Mouse (Mus musculus): ENCODE data around the gene Gm28729. TPM values are rescaled to one million over a fixed set of nuclear protein-coding genes. Genes with fewer than 3 reads are reported as not detected.
A peak's percentile ranks its signal among the peaks of the same experiment; 100 is the strongest.
"Not testable (repeated sequence)": the region's sequence is repeated elsewhere in the genome, so short reads cannot be mapped to it uniquely, and the experiment has no call there.

Gm28729 gene
- polyA plus RNA-seq, 1 experiment from 2014 or later, result not detected

DNA sequence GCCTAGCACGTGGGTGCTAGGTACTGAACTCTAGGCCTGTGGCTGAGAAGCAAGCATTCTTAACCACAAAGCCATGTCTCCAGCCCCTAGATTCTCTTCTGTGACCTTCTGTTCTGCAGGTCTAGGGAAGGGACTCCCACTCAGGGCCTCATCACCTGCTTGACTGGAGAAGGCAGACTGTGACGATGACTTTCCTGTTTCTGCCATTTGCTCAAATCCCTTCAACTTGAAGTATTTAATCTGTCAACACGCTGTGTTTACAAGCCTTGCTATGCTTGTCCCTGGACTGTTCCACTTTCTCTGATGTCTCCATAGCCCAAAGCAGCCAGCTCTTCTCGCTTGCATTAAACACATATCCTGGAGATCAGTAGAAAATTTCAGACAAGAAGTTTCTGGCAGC, 7.5 kb upstream of the Gm28729 start:
- WGBS, result 91% methylated on average over 4 of the region's 4 CpGs
- H3K27me3 ChIP-seq (ENCODE audit: control insufficient read depth, insufficient read depth, low read length), result no peaks in the 10 kb centered on the region
- H3K4me1 ChIP-seq (ENCODE audit: control insufficient read depth, insufficient read depth, low read length), result peaks cover 13% of the 10 kb centered on the region; the same call in 1 of the 2 replicates
- no peaks in the 10 kb centered on the region for H3K36me3 ChIP-seq (ENCODE audit: control insufficient read depth, insufficient read depth, low read length)
- H3K27ac ChIP-seq (ENCODE audit: low read depth, low read length), result no peak overlapping the region
- no peak overlapping the region for H3K4me3 ChIP-seq (ENCODE audit: low read depth, low read length)
- H3K9me3 ChIP-seq (ENCODE audit: control insufficient read depth, low read length), result no peaks in the 10 kb centered on the region
- ATAC-seq (ENCODE audit: low read depth), result no peak
- no peak overlapping the region for H3K4me2 ChIP-seq (ENCODE audit: low read depth, low read length)
- H3K9ac ChIP-seq (replicated peaks; ENCODE audit: low read depth, low read length), result no peak overlapping the region

GRCm38 (mm10) chr9:96530674-96531081, 5.6 kb upstream of the Gm28729 start:
- H3K9me3 ChIP-seq (ENCODE audit: control insufficient read depth, low read length), result no peaks in the 10 kb centered on the region
- no peak overlapping the region; the same call in 1 of the 2 replicates for H3K4me3 ChIP-seq (ENCODE audit: low read depth, low read length)
- 9% methylated on average over 11 of the region's 11 CpGs for WGBS
- no peak overlapping the region for H3K9ac ChIP-seq (replicated peaks; ENCODE audit: low read depth, low read length)
- H3K27ac ChIP-seq (ENCODE audit: low read depth, low read length), result 0 out of 2 replicates have a peak overlapping the region, but pooled peaks have one; percentile 3
- H3K4me1 ChIP-seq (ENCODE audit: control insufficient read depth, insufficient read depth, low read length), result peaks cover 8% of the 10 kb centered on the region; the same call in 1 of the 2 replicates
- ATAC-seq (ENCODE audit: low read depth), result peak; percentile 76
- H3K27me3 ChIP-seq (ENCODE audit: control insufficient read depth, insufficient read depth, low read length), result no peaks in the 10 kb centered on the region
- H3K4me2 ChIP-seq (ENCODE audit: low read depth, low read length), result peak overlapping the region; percentile 41
- no peaks in the 10 kb centered on the region for H3K36me3 ChIP-seq (ENCODE audit: control insufficient read depth, insufficient read depth, low read length)

GRCm38 (mm10) chr9:96529961-96530673, 5.1 kb upstream of the Gm28729 start:
- WGBS, result 40% methylated on average over 10 of the region's 10 CpGs
- no peak overlapping the region; the same call in 1 of the 2 replicates for H3K4me3 ChIP-seq (ENCODE audit: low read depth, low read length)
- H3K4me2 ChIP-seq (ENCODE audit: low read depth, low read length), result peak overlapping the region; percentile 41

DNA sequence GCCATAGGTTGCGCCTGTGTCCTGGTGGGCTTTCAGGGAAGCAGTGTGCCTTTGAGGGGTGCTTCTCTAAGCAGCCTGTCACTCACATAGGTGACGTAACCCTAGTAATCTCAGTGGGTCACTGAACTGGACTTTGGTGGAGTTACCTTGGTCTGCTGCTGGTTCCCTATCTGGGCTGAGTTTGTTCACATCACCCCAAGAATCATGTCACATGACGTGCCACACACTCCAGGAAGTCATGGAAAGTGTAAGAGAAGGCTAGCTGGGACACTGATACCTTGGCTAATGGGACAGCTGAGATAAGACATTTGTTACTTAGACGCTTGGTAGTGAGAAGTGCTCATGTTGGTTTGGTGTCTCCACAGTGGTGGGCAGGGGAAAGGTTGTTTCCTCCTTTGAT, 947 bp upstream of the Gm28729 start:
- WGBS, result 88% methylated on average over 4 of the region's 4 CpGs
- Histone ChIP-seq H3K36me3 (ENCODE audit: control insufficient read depth, insufficient read depth, low read length) (no peaks in the 10 kb centered on the region), H3K27ac (ENCODE audit: low read depth, low read length) (no peak overlapping the region), H3K4me2 (ENCODE audit: low read depth, low read length) (no peak overlapping the region), H3K4me1 (ENCODE audit: control insufficient read depth, insufficient read depth, low read length) (peaks cover 8% of the 10 kb centered on the region; the same call in 1 of the 2 replicates), H3K9ac (replicated peaks; ENCODE audit: low read depth, low read length) (no peak overlapping the region), H3K4me3 (ENCODE audit: low read depth, low read length) (no peak overlapping the region), H3K27me3 (ENCODE audit: control insufficient read depth, insufficient read depth, low read length) (no peaks in the 10 kb centered on the region), H3K9me3 (ENCODE audit: control insufficient read depth, low read length) (no peaks in the 10 kb centered on the region)
- no peak for ATAC-seq (ENCODE audit: low read depth)

More at GRCm38 (mm10) chr9:96529961-96530673, 5.1 kb upstream of the Gm28729 start:
- 0 out of 2 replicates have a peak overlapping the region, but pooled peaks have one; percentile 3 for H3K27ac ChIP-seq (ENCODE audit: low read depth, low read length)
- H3K9me3 ChIP-seq (ENCODE audit: control insufficient read depth, low read length), result no peaks in the 10 kb centered on the region
- no peaks in the 10 kb centered on the region for H3K36me3 ChIP-seq (ENCODE audit: control insufficient read depth, insufficient read depth, low read length)
- no peak for ATAC-seq (ENCODE audit: low read depth)
- H3K27me3 ChIP-seq (ENCODE audit: control insufficient read depth, insufficient read depth, low read length), result no peaks in the 10 kb centered on the region
- no peak overlapping the region for H3K9ac ChIP-seq (replicated peaks; ENCODE audit: low read depth, low read length)
- peaks cover 8% of the 10 kb centered on the region; the same call in 1 of the 2 replicates for H3K4me1 ChIP-seq (ENCODE audit: control insufficient read depth, insufficient read depth, low read length)

DNA sequence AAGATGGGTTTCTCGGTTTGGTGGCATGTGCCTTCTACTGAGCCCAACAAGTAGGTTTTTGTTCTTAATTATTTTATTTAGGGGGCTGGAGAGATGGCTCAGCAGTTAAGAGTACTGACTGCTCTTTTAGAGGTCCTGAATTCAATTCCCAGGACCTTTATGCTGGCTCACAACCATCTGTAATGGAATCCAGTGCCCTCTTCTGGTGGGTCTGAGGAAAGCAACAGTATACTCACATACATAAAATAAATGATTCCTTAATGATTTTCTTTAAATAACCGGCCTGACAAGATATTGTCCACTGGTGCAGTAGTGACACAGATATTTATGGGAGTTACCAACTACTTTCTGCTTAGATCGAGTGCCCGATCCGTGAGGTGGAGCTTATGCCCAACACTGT, 1.9 kb downstream of the Gm28729 start:
- H3K4me2 ChIP-seq (ENCODE audit: low read depth, low read length), result no peak overlapping the region
- no peaks in the 10 kb centered on the region for H3K4me1 ChIP-seq (ENCODE audit: control insufficient read depth, insufficient read depth, low read length)
- WGBS, result 93% methylated on average over 5 of the region's 5 CpGs
- H3K4me3 ChIP-seq (ENCODE audit: low read depth, low read length), result no peak overlapping the region
- H3K9ac ChIP-seq (replicated peaks; ENCODE audit: low read depth, low read length), result no peak overlapping the region
- ATAC-seq (ENCODE audit: low read depth), result no peak
- H3K27me3 ChIP-seq (ENCODE audit: control insufficient read depth, insufficient read depth, low read length), result no peaks in the 10 kb centered on the region
- no peaks in the 10 kb centered on the region for H3K36me3 ChIP-seq (ENCODE audit: control insufficient read depth, insufficient read depth, low read length)
- no peaks in the 10 kb centered on the region for H3K9me3 ChIP-seq (ENCODE audit: control insufficient read depth, low read length)
- H3K27ac ChIP-seq (ENCODE audit: low read depth, low read length), result no peak overlapping the region

DNA sequence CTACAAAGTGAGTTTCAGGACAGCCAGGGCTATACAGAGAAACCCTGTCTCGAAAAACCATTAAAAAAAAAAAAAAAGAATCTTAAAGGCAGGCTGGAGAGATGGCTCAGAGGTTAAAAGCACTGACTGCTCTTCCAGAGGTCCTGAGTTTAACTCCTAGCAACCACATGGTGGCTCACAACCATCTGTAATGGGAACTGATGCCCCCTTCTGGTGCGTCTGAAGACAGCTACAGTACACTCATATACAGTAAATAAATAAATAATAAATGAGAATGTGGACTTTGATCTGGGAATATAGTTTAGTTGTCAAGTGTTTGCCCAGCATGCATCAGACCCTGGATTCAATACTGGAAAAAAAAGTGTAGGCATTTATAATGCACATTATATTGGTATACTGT, 3.5 kb downstream of the Gm28729 start:
- not testable (repeated sequence) for H3K4me3 ChIP-seq (ENCODE audit: low read depth, low read length); H3K27me3 ChIP-seq (ENCODE audit: control insufficient read depth, insufficient read depth, low read length); ATAC-seq (ENCODE audit: low read depth); H3K4me1 ChIP-seq (ENCODE audit: control insufficient read depth, insufficient read depth, low read length); H3K4me2 ChIP-seq (ENCODE audit: low read depth, low read length); H3K9me3 ChIP-seq (ENCODE audit: control insufficient read depth, low read length); H3K9ac ChIP-seq (replicated peaks; ENCODE audit: low read depth, low read length); H3K27ac ChIP-seq (ENCODE audit: low read depth, low read length); H3K36me3 ChIP-seq (ENCODE audit: control insufficient read depth, insufficient read depth, low read length)
- WGBS, result 91% methylated on average over 2 of the region's 2 CpGs

GRCm38 (mm10) chr9:96517429-96517828, 7.6 kb downstream of the Gm28729 start:
- no peak overlapping the region for H3K4me3 ChIP-seq (ENCODE audit: low read depth, low read length)
- H3K4me2 ChIP-seq (ENCODE audit: low read depth, low read length), result no peak overlapping the region
- H3K9me3 ChIP-seq (ENCODE audit: control insufficient read depth, low read length), result no peaks in the 10 kb centered on the region
- WGBS, result 43% methylated on average over 4 of the region's 4 CpGs
- no peaks in the 10 kb centered on the region for H3K27me3 ChIP-seq (ENCODE audit: control insufficient read depth, insufficient read depth, low read length)
- no peak overlapping the region for H3K27ac ChIP-seq (ENCODE audit: low read depth, low read length)
- no peaks in the 10 kb centered on the region for H3K36me3 ChIP-seq (ENCODE audit: control insufficient read depth, insufficient read depth, low read length)
- ATAC-seq (ENCODE audit: low read depth), result no peak
- no peaks in the 10 kb centered on the region for H3K4me1 ChIP-seq (ENCODE audit: control insufficient read depth, insufficient read depth, low read length)
- no peak overlapping the region for H3K9ac ChIP-seq (replicated peaks; ENCODE audit: low read depth, low read length)

GRCm38 (mm10) chr9:96516806-96517205, 8.3 kb downstream of the Gm28729 start:
- Histone ChIP-seq H3K4me3 (ENCODE audit: low read depth, low read length) (no peak overlapping the region), H3K4me2 (ENCODE audit: low read depth, low read length) (no peak overlapping the region), H3K9me3 (ENCODE audit: control insufficient read depth, low read length) (no peaks in the 10 kb centered on the region), H3K27ac (ENCODE audit: low read depth, low read length) (no peak overlapping the region), H3K9ac (replicated peaks; ENCODE audit: low read depth, low read length) (no peak overlapping the region), H3K27me3 (ENCODE audit: control insufficient read depth, insufficient read depth, low read length) (no peaks in the 10 kb centered on the region), H3K36me3 (ENCODE audit: control insufficient read depth, insufficient read depth, low read length) (no peaks in the 10 kb centered on the region), H3K4me1 (ENCODE audit: control insufficient read depth, insufficient read depth, low read length) (no peaks in the 10 kb centered on the region)
- no peak for ATAC-seq (ENCODE audit: low read depth)
- 68% methylated on average over 3 of the region's 3 CpGs for WGBS

- Histone ChIP-seq H3K27me3 (ENCODE audit: control insufficient read depth, insufficient read depth, low read length) (no peaks in the 10 kb centered on the region), H3K36me3 (ENCODE audit: control insufficient read depth, insufficient read depth, low read length) (no peaks in the 10 kb centered on the region), H3K4me3 (ENCODE audit: low read depth, low read length) (no peak overlapping the region), H3K9ac (replicated peaks; ENCODE audit: low read depth, low read length) (no peak overlapping the region), H3K27ac (ENCODE audit: low read depth, low read length) (no peak overlapping the region), H3K4me1 (ENCODE audit: control insufficient read depth, insufficient read depth, low read length) (no peaks in the 10 kb centered on the region), H3K9me3 (ENCODE audit: control insufficient read depth, low read length) (no peaks in the 10 kb centered on the region), H3K4me2 (ENCODE audit: low read depth, low read length) (no peak overlapping the region)
- 93% methylated on average over 5 of the region's 5 CpGs for WGBS
- no peak for ATAC-seq (ENCODE audit: low read depth)
Measured at GRCm38 (mm10) chr9:96515737-96516136, 9.3 kb downstream of the Gm28729 start.
